Mouse (Mus musculus): ENCODE data around the gene Polr2l.

The Polr2l gene

DNA sequence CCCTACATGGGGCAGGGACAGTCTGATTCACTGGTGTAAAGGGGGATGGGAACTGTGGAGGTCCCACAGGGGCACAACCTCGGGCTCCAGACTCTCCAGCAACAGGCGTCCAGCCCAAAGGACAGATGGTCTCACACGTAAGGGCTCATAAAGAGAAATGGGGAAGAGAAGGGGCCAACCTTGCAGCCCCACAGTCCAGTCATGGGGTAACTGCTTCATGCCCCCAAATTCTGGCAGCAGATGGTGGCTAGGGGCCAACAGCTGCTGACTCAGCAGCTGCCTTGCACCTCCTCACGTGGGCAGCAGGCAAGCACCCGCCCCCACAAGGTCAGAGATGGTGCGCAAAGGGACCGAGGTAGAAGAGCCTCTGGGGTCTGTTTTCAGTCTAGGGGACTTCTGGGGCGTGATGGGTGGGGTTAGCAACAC is 42.7 kb downstream of the Polr2l start:
- DNase-seq (ENCODE audit: low spot score), result peak; percentile 45

DNA sequence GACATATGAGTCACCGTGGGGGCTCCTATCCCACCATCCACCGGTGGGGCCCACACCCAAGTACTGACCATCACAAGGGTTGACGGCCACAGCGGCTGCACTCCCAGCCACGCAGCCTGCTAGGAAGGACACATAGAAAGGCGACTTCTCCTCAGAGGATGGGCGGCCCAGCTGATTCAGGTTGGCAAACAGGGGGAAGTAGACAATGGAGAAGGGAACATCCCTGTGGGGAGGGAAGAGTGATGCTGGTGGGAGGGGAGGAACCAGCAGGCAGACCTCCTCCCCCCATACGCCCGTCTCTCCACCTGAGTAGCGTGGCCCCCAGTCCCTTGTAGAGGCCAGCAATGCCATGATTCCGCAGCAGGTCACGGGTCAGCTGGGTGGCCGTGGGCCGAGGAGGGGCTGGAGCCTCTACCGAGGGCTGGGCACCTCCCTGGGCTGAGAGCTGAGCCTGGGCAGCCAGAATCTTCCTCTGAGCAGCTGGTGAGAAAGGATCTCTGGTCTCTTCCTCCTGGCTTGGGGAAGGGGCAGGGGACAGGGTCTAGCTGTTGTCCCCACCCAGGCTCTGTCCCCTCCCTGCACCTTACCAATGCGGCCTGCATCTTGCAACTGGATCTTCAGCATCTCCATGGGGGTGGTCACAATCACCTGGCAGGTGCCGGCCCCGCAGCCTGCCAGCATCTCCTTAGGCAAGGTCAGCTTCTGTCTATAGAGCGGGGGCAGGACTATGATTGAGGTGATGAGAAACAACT is 43.3 kb downstream of the Polr2l start:
- DNase-seq (ENCODE audit: low spot score), result no peak

DNA sequence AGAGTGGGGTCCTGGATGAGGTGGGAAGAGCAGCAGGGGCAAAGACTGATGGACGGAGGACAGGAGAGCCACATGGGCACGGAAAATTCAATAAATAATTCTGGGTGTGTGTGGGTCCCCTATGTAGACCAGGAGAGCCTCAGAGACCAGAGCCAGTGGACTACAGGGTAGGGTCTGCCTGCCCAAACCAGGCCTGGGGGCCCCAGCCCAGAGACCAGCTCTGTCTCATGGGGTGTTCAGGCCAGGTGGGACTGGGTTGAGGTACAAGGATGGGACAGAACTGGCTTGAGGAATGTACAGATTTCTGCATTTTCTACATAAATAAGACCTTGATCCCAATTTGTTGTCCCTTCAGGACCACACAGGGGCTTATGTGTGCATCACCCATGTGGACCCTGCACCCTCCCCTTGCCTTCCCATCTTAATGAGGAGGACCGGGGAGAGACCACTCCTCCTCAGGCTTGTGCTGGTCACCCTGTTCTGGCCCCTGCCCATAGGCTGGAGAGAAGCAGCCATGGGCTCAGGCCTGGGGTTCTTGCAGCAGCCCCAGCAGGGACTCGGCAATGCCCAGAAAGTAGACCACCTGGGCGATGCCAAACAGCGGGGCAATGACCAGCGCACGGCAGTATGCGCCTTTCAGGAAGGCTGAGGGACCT is 44.2 kb downstream of the Polr2l start:
- DNase-seq (ENCODE audit: low spot score), result no peak

DNA sequence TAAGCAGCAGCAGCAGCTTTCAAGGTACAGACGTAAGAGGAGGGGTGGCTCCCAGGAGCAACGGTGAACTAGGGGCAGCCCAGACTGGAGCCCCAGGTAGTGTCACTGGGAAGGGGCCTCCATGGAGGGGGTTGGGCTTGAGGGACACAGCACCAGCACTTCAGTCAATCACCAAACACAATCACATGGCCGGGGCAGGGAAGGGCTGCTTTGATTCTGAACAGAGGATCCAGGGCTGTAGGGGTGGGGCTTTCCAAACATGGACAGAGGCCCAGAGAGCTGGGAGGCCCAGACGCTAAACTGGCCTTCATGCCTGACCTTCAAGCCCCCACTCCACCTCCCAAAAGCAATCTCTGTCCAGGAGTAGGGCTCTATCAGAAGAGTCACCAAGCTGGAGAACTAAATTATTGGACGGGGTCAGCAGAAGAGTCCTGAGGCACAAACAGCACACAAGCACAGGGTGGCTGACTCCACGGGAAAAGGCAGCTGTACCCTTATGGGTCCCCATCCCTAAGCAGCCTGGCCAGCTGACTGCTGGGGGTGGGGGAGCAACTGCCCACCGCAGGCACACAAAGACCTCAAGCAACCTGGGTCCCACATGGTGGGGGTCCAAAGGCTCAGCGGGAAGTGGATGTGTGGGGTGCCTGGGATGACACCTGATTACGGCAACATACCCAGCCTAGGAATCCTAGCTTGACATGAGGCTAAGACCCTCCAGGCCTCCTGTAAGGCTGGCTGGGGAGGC is 44.9 kb downstream of the Polr2l start:
- no peak for DNase-seq (ENCODE audit: low spot score)

DNA sequence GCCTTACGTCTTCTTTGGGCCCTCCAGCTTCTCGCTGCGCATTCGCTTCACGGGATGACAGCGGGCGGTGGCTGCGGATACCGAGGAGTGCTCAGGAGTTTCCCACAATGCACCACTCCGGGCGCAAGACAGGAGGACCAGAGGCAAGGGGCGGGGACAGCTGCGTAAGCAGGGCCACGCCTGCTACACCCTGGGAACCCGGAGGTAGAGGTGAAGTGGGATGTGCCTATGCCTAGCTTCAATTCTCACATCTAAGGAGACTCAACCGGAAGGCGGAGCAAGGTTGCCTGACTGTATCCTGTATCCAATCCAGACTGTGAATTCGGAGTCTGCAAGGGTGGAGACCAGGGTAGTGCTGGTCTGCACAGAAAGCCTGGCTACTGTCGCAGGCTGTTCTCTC is 45.6 kb downstream of the Polr2l start, which contains the start of gene Cend1:
TSS of gene Cend1 (minus strand) at position 182 of the 400 bp plus-strand sequence.
- DNase-seq (ENCODE audit: low spot score), result peak; percentile 41

DNA sequence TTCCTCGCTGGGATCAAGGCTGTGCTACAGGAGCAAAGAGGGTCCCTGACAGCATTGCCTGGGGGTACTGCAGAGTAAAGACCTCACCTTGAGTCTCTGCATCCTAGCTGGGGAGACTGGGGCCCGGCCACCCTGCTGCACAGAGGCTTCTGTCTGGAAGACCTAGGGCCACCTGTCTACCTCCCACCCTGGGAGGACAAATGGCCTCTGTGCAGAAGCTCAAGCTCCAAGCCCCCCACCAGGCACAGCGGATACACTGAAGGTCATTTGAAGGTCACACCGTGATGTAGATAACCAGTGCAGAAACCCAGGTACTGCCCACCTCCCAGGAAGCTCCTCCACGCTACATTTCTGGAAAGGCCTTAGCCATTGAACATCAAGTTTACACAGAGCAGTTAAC is 46.2 kb downstream of the Polr2l start:
- no peak for DNase-seq (ENCODE audit: low spot score)

DNA sequence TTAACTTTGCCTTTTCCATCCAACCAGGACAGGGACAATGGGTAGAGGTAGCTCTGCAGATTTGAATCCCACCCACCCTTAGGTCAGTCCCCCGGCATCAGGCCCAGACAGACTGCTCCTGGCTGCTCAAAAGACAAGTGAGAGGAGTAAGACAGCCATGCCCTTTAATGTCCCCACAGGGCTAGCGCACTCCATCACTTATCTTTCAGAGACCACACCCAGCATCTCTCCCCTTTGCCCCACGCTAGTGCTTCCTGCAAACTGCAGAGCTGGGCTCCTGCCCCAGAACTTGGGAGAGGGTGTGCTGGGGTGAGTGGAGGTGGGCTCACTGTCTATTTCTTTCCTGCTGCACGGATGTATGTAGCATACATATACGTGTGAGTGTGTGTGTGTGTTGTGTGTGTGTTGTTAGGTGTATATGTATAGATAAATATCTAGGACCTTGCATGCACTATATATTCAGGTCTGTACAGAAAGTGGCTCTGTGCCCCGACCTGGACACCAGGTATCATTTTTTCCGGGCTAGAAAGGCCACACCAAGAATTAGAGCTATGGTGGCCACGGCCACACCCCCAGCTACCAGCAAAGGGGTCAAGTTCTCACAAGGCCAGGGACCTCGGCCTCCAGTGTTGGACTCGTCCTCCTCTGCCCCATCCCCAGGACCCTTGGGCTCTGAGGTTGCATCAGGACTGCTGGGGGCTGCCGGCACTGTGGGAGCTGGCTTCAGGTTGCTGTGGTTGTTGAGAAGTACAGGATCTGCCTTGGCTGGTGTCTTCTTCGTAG is 47.8 kb downstream of the Polr2l start:
- no peak for DNase-seq (ENCODE audit: low spot score)

DNA sequence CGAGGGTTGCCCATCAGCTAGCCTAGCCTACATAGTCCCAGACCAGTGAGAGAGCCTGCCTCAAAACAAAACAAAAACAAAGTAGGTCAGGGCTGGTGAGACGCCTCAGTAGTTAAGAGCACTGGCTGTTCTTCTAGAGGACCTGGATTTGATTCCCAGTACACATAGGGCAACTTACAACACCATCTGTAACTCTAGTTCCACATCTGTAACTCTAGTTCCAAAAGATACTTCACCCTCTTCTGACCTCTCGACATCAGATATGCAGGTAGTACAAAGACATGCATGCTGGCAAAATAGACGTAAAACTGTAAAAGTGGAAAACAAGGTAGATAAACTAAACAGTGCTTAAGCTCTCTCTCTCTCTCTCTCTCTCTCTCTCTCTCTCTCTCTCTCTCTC is 51.1 kb downstream of the Polr2l start:
- DNase-seq (ENCODE audit: low spot score), result no peak
